Mouse (Mus musculus): Measurements from ENCODE around the gene Vmn2r45.
"Not testable (repeated sequence)": the region's sequence is repeated elsewhere in the genome, so short reads cannot be mapped to it uniquely, and the experiment has no call there.

Vmn2r45 gene

GRCm38 (mm10) chr7:8488975-8489374 lies at the start of gene Vmn2r45:
Gene Vmn2r45, minus strand, starts transcription at chr7:8489075.
- not testable (repeated sequence) for DNase-seq
